Mouse (Mus musculus) olfactory bulb, adult 2 months (tissue): ENCODE data around the gene Pitx2.

Experiments used
- CTCF ChIP-seq: fragments of 200-500 bp; IDR thresholded peaks from 2 replicates; pipeline ENCODE4 v1.5.1; 2012; ENCODE audit warnings: low read depth, mild to moderate bottlenecking, low read length, moderate library complexity; ENCODE audit not compliant: insufficient read depth
- POLR2A ChIP-seq: fragments of 200-500 bp; IDR thresholded peaks from 2 replicates; pipeline ENCODE4 v1.6.1; 2012; ENCODE audit warnings: mild to moderate bottlenecking, low read depth, low read length, moderate library complexity; ENCODE audit not compliant: insufficient read depth

DNA sequence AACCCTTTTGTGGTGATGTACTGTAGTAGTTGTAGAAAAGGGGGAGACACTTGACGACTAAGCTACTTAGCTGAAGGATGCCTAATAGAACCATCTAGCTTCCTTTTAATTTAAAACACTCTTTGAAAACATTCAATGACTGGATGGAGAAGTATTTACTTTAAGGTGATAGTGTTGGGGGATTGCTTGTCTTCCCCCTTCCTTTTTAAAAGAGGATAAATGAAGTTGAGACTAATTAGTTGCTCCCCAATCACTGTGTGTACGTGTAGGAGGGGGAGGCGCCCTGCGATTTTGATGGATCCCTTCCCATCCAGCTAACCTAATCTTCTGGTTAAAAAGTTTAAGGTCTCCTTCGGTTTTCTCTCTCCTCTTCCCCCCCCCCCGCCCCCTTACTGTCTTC lies 23.7 kb downstream of the Pitx2 start:
- TF ChIP-seq POLR2A (no peak), CTCF (no peak)
